Mouse (Mus musculus): ENCODE results near the gene Wdr77. TPM values are rescaled to one million over a fixed set of nuclear protein-coding genes. Genes with fewer than 3 reads are reported as not detected.
A peak's percentile ranks its signal among the peaks of the same experiment; 100 is the strongest.
"Not testable (repeated sequence)": the region's sequence is repeated elsewhere in the genome, so short reads cannot be mapped to it uniquely, and the experiment has no call there.

Wdr77 gene
- total RNA-seq, 2 experiments from 2014 or later, result 46.9 to 50.7 TPM

DNA sequence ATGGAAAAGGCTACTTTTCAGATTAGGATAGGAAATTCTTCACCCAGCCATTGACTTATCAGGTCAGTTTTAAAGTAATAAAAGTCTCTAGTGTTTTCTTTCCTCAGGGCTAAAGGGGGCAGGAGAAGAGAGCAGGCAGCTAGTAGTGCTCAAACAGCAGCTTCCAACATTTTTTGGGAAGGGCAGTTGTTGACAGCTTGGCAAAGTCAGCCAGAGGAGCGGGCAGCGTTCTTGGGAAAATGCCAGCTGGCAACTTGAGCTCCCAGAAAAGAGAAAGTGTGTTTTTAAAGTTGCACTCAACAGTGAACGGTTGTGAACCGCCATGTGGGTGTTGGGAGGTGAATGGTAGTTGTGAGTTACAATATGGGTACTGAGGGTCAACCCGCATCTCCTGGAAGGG lies 24.1 kb upstream of the Wdr77 start:
- no peak for DNase-seq (ENCODE audit: low spot score in 2 of 2)
- intact Hi-C loops (cut with DNase I), result no loop called here

DNA sequence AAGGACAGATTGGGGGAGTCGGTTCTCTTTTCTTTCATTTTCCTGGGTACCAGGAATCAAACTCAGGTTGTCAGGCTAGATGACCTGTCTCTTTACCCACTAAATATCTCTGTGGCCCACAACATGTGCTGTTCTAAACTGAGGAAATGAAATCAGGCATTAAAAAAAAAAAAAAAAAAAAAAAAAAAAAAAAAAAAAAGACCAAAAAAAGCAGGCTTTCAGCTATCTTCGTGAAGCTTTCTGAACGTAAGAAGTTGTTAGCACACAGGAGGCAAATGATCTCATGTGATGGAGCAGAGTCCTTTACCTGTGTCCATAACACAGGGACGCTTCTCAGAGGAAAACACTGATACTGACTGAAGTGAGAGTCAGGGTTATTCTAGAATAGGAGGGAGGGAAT lies 23.1 kb upstream of the Wdr77 start:
- DNase-seq (ENCODE audit: low spot score in 2 of 2), result no peak
- intact Hi-C loops (cut with DNase I), result no loop called here

DNA sequence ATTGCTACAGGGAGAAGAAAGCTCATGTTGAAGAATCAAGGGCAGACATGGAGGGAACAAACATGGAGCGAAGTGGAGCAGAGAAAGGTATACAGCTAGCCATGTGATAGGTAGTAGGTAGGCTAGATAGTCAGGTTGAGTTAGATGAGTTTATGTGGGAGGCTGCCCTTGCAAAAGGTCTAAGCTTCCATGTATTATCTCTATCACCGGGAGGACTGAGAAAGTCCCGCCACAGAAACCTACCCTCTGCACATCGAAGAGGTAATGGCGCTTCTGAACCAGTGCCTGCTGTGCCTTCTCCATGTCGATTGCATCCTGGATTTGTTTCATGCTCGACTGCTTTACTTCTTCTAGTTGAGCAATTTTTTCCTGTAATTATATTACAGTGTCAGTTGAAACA lies 7.8 kb upstream of the Wdr77 start:
- no peak for DNase-seq (ENCODE audit: low spot score in 2 of 2)
- intact Hi-C loops (cut with DNase I), result no loop called here

DNA sequence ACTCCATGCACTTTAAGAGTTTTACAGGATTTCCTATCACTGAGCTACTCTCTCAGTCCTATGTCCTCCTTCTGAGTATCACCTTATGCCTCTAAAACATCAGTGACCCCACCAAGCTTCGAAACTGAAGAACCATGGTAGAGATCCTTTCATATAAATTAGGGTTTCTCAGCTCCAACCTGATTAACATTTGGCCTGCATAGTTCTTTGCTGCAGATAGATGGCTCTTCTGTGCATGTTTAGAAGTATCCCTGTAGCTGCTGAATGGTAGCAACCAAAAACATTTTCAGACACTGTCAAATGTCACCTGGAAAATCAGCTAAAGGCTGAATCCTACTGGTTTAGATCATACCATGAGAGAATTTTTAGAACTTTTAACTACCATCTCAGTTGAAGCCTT lies 1.9 kb upstream of the Wdr77 start:
- DNase-seq (ENCODE audit: low spot score in 2 of 2), result no peak
- intact Hi-C loops (cut with DNase I), result no loop called here

DNA sequence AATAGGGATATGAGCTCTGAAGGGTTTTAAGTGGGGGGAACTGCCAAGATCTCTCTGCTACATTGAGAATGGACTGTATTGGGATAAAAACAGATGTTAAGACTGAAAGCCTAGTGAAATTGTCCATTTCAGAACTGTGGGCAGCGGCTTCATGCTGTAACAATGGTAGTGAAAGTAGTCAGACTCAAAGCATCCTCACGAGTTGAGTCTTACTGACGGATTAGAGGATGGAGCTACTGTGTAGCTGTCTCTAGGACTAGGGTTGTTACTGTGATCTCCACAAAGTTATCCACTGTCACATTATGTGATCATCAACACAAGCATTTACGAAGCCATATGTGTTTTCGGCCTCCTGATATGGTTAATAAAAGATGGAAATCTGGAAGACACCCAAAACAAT lies 965 bp upstream of the Wdr77 start:
- intact Hi-C loops (cut with DNase I), result no loop called here

DNA sequence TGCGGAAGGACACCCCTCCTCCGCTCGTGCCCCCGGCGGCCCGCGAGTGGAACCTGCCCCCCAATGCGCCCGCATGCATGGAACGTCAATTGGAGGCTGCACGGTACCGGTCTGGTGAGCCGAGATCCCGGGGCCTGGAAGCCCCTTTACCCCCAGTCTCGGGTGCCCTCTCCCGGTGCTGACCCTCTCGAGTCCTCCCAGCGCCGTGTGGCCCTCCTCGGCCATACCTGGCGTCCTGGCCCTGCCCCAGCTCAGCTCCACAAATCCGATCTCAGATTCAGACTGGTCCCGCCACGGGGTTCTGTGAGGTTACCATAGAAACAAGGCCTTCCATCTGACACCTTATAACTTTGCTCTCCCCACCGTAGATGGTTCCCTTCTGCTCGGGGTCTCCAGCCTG lies 416 bp downstream of the Wdr77 start:
- intact Hi-C loops (cut with DNase I), result no loop called here
- DNase-seq (ENCODE audit: low spot score in 2 of 2), result no peak

More for the DNA sequence above, 965 bp upstream of the Wdr77 start:
- no peak for DNase-seq (ENCODE audit: low spot score in 2 of 2)

DNA sequence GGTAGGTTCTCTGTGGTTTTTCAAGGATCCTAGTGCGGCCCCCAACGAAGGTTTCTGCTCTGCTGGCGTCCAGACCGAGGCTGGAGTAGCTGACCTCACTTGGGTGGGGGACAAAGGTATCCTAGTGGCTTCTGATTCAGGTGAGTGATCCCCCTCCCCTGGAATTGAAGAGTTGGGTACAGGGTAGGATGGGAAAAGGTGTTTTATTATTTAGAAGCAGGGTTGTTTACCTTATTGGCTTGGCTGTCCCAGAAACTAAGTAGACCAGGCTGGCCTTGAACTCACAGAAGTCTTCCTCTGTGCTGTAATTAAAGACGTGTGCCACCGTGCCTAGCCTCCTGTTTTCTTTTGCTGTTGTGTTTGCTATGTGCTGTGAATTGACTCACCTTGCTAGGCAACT lies 830 bp downstream of the Wdr77 start, which contains the start of gene Atp5f1:
Atp5f1 (minus strand) TSS at position 101 of the 400 bp plus-strand sequence.
- no peak for DNase-seq (ENCODE audit: low spot score in 2 of 2)
- intact Hi-C loops (cut with DNase I), result no loop called here

DNA sequence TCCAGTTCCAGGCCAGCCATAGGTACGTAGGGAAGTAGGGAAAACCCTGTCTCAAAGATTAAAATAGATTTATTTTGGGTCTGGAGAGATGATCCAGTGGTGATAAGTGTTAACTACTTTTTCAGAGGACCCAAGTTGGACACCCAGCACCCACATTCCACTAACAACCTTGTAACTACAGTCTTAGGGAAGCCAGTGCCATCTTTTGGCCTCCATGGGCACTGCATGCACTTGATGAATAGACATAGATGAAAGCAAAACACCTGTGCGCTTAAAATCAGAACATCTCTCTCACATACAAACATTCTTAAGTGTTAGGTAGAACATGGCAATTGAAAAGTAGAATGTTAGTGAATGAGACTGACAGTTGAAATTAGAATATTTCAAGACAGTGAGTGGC lies 1.5 kb downstream of the Wdr77 start:
- intact Hi-C loops (cut with DNase I), result no loop called here
- no peak for DNase-seq (ENCODE audit: low spot score in 2 of 2)

DNA sequence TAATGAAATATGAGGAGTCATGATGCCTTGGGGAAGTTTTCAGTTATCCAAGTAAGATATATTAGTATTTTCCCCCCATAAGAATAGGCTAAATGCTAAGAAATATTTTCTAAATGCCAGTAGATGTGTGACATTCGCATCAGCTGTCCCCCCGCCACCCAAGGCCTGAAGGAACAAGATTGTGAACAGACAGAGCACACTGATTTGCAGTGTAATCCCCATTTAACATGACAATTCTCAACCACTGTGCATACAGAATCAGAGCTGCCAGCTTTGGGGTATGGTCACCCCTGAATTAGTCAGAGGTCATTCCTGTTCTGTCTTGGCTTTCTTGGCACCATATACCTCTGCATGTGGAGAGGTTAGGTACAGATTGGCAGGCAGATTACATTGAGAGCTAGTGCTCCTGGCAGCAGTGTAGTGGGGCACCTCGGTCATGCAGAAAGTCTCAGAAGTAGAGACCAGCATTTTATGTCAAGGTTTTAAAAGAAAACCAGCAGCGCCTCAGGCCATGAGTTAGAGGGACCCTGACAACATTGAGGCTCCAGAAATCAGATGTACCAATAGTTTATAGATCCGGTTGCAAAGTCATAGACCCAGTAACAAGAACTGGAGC lies 12.8 kb downstream of the Wdr77 start:
- no peak for DNase-seq (ENCODE audit: low spot score in 2 of 2)
- intact Hi-C loops (cut with DNase I), result no loop called here

DNA sequence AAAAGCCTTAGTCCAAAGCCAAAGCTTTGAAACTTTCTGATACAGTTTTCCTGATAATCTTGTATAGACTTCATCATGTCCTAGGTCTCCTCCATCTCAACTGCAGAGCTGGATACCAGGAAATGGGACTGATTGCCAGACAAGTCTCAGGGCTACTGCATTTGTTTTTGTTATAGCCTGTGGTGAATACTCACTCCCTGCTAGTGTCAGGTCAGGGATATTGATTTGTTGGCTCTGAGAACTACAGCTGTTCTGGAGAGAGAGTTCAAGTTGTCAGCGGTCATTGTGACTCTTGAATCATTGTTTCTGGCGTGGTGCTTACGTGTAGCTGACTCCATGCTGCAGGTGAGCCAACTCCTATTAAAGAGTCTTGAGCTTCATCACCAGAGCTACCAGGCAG lies 14.2 kb downstream of the Wdr77 start, which contains the start of gene Ovgp1:
Ovgp1 (plus strand) TSS at position 301 of the 400 bp plus-strand sequence.
- DNase-seq (ENCODE audit: low spot score in 2 of 2), result no peak
- intact Hi-C loops (cut with DNase I), result no loop called here

DNA sequence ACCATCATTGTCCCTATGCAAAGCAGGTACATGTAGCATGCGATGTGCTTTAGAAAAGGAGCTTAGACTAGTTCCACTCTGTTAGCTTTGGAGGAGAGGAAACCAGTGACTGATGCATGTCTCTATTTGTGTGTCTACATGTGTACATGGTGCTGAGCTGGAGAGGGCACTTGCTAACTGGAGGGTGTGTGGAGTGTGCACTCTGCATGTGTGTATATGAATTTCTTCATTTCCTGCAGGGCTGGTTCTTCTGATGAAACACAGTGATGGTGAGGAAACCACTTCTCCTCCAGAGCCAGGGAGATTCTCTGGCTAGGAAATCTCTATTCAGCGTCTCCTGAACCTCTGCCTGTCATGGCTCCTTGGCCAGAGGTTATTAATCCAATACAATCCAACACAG lies 15.0 kb downstream of the Wdr77 start:
- DNase-seq (ENCODE audit: low spot score in 2 of 2), result no peak
- intact Hi-C loops (cut with DNase I), result no loop called here

DNA sequence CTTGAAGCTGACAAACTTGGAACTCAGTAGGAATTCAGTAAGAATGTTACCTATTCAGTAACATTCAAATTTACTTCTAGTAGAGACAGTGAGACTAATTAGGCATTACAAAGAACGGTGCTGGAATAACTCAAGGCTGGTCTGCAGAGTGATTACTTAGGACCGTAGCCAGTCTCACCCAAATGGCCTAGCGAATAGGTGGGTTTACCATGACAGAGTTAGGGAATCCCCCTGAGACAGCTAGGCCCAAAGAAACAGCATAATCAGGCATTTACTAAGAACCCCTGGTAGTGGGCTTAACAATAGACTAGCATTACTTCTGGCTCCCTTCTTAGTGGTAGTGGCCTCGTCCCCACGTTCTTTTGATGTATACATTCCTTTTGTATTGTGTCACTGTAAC lies 30.4 kb downstream of the Wdr77 start:
- DNase-seq (ENCODE audit: low spot score in 2 of 2), result not testable (repeated sequence)
- intact Hi-C loops (cut with DNase I), result loop anchor here (5.0 kb wide), 1 partner anchor 888 kb away; no protein-coding TSS in a partner anchor

DNA sequence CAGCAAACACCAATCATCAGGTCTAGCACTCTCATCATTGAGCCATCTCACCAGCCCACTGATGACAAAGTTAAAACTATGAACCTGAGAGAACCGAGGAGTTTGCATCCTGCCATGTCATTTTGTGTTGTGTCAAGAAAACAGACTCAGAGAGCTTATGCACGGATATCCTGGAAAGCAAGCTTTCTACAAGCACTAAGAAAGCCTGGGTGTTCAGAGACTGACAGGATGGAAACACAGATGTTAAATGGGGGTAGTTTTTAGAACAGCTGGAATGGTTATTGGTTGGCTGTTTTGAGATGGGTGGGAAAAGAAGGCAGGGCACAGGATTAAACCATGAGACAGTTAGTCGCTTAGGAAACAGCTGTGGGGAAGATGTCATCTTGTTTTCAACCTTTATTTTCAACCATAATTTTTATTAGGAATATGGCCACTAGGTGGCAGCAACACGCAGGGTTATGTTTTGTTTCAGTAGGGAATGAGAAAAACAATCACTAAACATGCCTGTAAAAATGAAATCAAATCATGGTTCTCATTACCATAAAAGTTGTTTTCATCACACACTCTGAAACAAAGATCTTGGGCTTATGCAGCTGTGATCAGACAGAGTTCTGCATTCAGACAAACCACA lies 32.6 kb downstream of the Wdr77 start:
- peak in 1 of 2 experiments; percentile 22 for DNase-seq (ENCODE audit: low spot score in 2 of 2)
- intact Hi-C loops (cut with DNase I), result loop anchor here (1.0 to 5.0 kb wide), 2 partner anchors 457 to 886 kb away; no protein-coding TSS in a partner anchor

DNA sequence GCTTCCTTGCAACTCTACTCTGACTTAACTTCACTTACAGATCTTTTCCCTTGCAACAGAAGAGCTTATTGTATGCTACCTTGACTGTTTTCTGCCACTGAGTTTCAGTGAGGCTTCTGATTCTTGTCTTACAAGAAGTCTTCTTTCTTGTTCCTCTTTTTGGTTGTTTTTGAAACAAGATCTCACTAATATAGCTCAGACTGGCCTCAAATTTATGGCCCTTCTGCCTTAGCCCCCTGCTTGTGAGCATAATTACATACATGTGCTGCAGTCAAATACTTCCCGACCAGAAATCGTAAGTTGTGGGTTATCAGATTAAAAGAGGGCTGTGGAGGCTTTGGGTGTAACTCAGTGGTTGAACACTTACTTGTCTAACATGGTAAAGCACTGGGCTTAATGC lies 35.6 kb downstream of the Wdr77 start:
- DNase-seq (ENCODE audit: low spot score in 2 of 2), result no peak
- intact Hi-C loops (cut with DNase I), result loop anchor here (5.0 kb wide), 1 partner anchor 883 kb away; no protein-coding TSS in a partner anchor

DNA sequence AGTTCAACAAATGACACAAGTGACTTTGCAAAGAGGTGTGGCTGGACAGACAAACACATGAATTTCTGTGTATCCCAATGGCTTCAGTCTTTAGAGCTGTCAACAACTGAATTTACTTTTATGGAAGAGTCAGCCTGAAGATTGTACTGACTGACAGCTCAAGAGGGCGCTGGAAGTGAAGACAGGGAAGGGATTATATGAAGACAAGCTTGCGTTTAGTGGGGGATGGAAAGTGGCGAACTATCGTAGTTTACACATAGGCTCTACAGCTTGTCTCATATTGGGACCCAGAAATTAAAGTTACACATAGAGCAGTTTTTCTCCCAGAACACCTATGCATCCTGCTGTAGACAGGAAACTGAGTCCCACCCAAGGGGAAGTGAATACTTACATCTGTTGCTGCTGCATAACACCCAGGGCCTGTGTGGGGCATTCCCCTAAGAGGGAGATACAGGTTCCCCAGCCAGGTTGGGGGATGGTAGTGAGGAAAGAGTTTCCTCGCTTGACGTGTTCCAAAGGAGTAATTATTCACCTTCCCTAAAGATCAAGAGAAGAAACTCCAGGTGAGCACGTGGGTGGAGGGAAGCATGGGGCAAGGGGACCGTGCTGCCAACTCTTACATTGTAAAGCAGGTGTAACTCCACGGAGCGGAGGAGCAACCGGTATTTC lies 41.7 kb downstream of the Wdr77 start:
- DNase-seq (ENCODE audit: low spot score in 2 of 2), result no peak
- intact Hi-C loops (cut with DNase I), result no loop called here

DNA sequence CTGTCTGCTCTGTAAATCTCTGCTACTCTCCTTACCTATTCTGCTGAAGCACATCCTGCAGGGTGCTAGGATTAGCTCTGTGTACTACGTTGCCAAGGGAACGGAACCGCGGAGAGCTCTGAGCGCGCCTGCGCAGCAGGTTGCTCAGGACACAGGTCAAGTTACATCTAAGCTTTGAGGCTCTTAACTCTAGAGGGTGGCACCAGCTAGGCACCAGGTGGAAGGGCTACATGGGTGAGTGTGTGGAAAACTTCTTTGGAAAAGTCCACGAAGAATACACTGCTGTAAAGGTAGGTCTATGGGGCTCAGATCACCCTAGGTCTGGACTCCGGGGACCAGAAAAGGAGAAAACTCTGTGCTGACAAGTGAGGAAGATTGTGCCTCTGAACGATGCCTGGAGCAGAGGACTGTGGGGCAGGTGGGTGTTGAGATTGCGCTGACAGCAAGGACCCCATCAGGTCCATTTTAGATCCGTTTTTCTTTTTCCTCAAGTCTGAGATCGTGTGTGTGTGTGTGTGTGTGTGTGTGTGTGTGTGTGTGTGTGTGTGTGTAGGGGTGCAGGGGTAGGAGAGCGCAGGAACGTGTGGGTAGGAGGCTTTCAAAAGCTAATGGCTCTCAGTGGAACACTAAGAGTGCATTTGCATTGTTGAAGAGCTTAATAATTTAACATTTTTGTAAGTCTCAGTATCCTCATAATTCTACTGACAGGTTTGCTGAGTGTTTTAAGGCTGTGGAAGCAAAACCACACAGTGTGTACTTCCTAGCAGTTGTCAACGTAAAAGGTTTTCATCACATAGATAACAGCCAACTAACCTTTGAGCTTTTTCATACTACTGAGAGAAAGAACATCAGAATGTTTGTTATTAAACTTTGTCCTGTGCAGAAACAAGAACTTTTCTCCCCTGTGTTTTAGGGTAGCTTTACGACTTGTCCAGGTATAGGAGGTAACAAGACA lies 42.5 kb downstream of the Wdr77 start:
- intact Hi-C loops (cut with DNase I), result no loop called here
- DNase-seq (ENCODE audit: low spot score in 2 of 2), result peak; percentile 14 to 18

DNA sequence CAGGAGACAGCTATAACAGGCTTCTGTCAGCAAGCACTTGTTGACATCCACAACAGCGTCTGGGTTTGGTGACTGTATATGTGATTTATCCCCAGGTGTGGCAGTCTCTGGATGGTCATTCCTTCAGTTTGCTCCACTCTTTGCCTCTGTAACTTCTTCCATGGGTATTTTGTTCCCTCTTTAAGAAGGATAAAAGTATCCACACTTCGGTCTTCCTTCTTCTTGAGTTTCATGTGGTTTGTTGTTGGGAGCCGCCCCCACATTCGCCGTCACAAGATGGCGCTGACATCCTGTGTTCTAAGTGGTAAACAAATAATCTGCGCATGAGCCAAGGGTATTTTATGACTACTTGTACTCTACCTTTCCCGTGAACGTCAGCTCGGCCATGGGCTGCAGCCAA lies 44.2 kb downstream of the Wdr77 start:
- intact Hi-C loops (cut with DNase I); DNase-seq (ENCODE audit: low spot score in 2 of 2): not testable (repeated sequence)

DNA sequence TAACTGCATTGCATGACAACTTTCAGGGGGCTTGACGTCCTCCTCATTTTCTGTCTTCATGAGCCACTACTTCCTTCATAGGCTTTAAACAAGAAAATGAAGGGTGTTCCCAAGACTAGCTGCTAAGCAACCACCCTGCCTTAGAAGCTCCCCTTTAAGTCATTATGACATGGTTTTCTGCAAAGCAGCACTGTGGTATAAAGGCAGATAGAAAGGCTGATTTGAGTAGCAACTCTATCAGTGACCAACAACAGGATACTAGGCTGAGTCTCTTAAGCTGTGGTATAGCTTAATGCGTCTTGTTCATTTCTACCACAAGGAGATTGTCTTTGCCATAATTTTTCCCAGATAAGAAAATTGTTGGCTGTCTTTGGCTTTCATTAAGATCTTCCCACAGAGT lies 55.4 kb downstream of the Wdr77 start, which contains the start of gene Pifo:
Pifo (minus strand) TSS at position 101 of the 400 bp plus-strand sequence.
- intact Hi-C loops (cut with DNase I), result no loop called here
- no peak for DNase-seq (ENCODE audit: low spot score in 2 of 2)
